Mouse (Mus musculus) liver, embryonic 15.5 days (tissue): ENCODE data around the gene Hsdl1. TPM values are rescaled to one million over a fixed set of nuclear protein-coding genes. Genes with fewer than 3 reads are reported as not detected.

Experiments used
- ATAC-seq: fragments of 200-750 bp; cut with Nextera tagmentation; 2 replicates; pipeline ENCODE4 v1.8.0; 2017; ENCODE audit warnings: moderate number of reproducible peaks, mild to moderate bottlenecking, moderate library complexity; ENCODE audit not compliant: insufficient read depth
- H3K27ac ChIP-seq: fragments of 300-500 bp; sonication (generic); replicated peaks from 2 replicates; pipeline ENCODE4 v1.5.1; 2015; ENCODE audit warnings: mild to moderate bottlenecking, inconsistent platforms
- H3K27me3 ChIP-seq: fragments of 300-500 bp; sonication (generic); 2 replicates; pipeline ENCODE4 v1.6.1; 2015; ENCODE audit warnings: mild to moderate bottlenecking, inconsistent platforms
- H3K36me3 ChIP-seq: fragments of 300-500 bp; sonication (generic); replicated peaks from 2 replicates; pipeline ENCODE4 v1.6.1; 2015; ENCODE audit warnings: moderate library complexity, mild to moderate bottlenecking, inconsistent platforms
- H3K4me1 ChIP-seq: fragments of 300-500 bp; sonication (generic); replicated peaks from 2 replicates; pipeline ENCODE4 v1.6.1; 2015; ENCODE audit warnings: inconsistent platforms
- H3K4me2 ChIP-seq: fragments of 300-500 bp; sonication (generic); 2 replicates; pipeline ENCODE4 v1.6.1; 2015; ENCODE audit warnings: moderate library complexity, mild to moderate bottlenecking, inconsistent platforms
- H3K4me3 ChIP-seq: fragments of 300-500 bp; sonication (generic); replicated peaks from 2 replicates; pipeline ENCODE4 v1.5.1; 2015; ENCODE audit warnings: mild to moderate bottlenecking, inconsistent platforms
- H3K9ac ChIP-seq: fragments of 300-500 bp; sonication (generic); 2 replicates; pipeline ENCODE4 v1.6.1; 2015; ENCODE audit warnings: moderate library complexity, mild to moderate bottlenecking, inconsistent platforms
- H3K9me3 ChIP-seq: fragments of 300-500 bp; sonication (generic); replicated peaks from 2 replicates; pipeline ENCODE4 v1.6.1; 2016; ENCODE audit warnings: inconsistent platforms
- WGBS: fragments of 180-500 bp; shearing (Covaris S2); methylation state at CpG from one replicate; pipeline ENCODE4 v1.1.7; 2015; ENCODE audit warnings: mixed read lengths; ENCODE audit not compliant: insufficient replicate concordance; 5-methylcytosine and 5-hydroxymethylcytosine counted together
- polyA plus RNA-seq: library from polyadenylated mRNA; unstranded; fragments of >200 nt; fragmentation: Nextera tagmentation; extraction: Ambion mirVana; gene quantifications from 2 replicates; pipeline ENCODE4 v1.2.1, GENCODE M21; 2015

Hsdl1 gene
- polyA plus RNA-seq, 1 experiment from 2014 or later: 16.5 TPM

DNA sequence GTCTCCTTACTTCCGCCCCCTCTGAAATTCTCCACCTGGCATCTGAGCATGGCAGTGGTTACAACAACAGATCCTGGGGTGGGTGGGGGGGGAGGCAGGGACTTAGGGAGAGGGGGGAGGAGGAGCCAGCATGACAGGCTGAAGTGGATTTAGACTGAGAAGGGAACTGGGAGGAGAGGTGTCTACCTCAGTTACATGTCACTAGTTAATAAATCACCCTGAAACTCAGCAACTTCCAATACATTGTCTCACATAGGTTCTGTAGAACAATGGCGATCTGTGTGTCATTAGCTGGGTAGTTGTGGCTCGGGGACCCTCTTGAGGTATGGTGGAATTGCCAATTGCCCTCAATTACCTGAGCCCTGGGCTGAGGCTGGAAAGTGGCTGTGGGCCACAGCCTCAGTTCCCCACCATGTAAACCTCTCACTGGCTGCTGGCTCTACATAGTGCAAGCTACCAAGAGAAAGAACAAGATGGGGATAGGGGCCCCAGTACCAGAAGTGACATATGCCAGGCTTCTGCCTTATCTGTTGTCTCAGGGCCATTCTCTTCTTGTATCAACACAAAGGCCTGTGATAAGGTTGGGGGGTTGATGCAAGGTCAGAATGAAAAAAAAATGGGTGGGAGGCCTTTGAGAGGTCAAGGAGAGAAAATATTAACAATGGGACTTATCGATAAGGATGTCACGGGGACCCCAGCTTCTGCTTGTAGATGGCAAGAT, 5.6 kb upstream of the Hsdl1 start:
- WGBS: 37% methylated on average over 5 of the region's 5 CpGs
- Histone ChIP-seq H3K27me3 (peaks cover 5% of the 10 kb centered on the region; the same call in 1 of the 2 replicates), H3K4me2 (peak overlapping the region; percentile 41), H3K4me1 (peaks cover 67% of the 10 kb centered on the region), H3K4me3 (no peak overlapping the region), H3K36me3 (no peaks in the 10 kb centered on the region), H3K27ac (peak overlapping the region; percentile 62), H3K9me3 (no peaks in the 10 kb centered on the region), H3K9ac (no peak overlapping the region)
- peak; percentile 77 for ATAC-seq

GRCm38 (mm10) chr8:119579096-119579495, 4.1 kb upstream of the Hsdl1 start:
- Histone ChIP-seq H3K27ac (no peak overlapping the region), H3K36me3 (no peaks in the 10 kb centered on the region), H3K4me1 (peaks cover 68% of the 10 kb centered on the region), H3K4me3 (no peak overlapping the region), H3K4me2 (no peak overlapping the region), H3K9me3 (no peaks in the 10 kb centered on the region), H3K9ac (no peak overlapping the region), H3K27me3 (peaks cover 5% of the 10 kb centered on the region; the same call in 1 of the 2 replicates)
- WGBS: 53% methylated on average over 13 of the region's 13 CpGs
- ATAC-seq: no peak

- no peaks in the 10 kb centered on the region for H3K9me3 ChIP-seq
- peak overlapping the region; percentile 83 for H3K9ac ChIP-seq
- peaks cover 5% of the 10 kb centered on the region; the same call in 1 of the 2 replicates for H3K27me3 ChIP-seq
- H3K4me2 ChIP-seq: peak overlapping the region; percentile 98
- H3K36me3 ChIP-seq: no peaks in the 10 kb centered on the region
- H3K27ac ChIP-seq: no peak overlapping the region
- H3K4me3 ChIP-seq: peak overlapping the region; percentile 85
- ATAC-seq: no peak
- H3K4me1 ChIP-seq: peaks cover 78% of the 10 kb centered on the region
- WGBS: 2% methylated on average over 16 of the region's 16 CpGs
Measured at GRCm38 (mm10) chr8:119575366-119575726, 363 bp upstream of the Hsdl1 start.

- H3K4me1 ChIP-seq: peaks cover 61% of the 10 kb centered on the region
Measured at GRCm38 (mm10) chr8:119572411-119572810, 2.6 kb downstream of the Hsdl1 start.

GRCm38 (mm10) chr8:119571135-119571534, 3.8 kb downstream of the Hsdl1 start:
- peaks cover 59% of the 10 kb centered on the region for H3K4me1 ChIP-seq
- H3K9me3 ChIP-seq: no peaks in the 10 kb centered on the region
- peaks cover 4% of the 10 kb centered on the region; the same call in 1 of the 2 replicates for H3K27me3 ChIP-seq
- ATAC-seq: no peak
- no peak overlapping the region for H3K27ac ChIP-seq
- H3K36me3 ChIP-seq: peaks cover 6% of the 10 kb centered on the region
- no peak overlapping the region for H3K9ac ChIP-seq
- no peak overlapping the region for H3K4me3 ChIP-seq
- no peak overlapping the region for H3K4me2 ChIP-seq
- 45% methylated on average over 6 of the region's 6 CpGs for WGBS

More at GRCm38 (mm10) chr8:119572411-119572810, 2.6 kb downstream of the Hsdl1 start:
- Histone ChIP-seq H3K4me2 (no peak overlapping the region), H3K4me3 (no peak overlapping the region), H3K36me3 (no peaks in the 10 kb centered on the region), H3K9ac (no peak overlapping the region), H3K27ac (no peak overlapping the region), H3K27me3 (peaks cover 5% of the 10 kb centered on the region; the same call in 1 of the 2 replicates), H3K9me3 (no peaks in the 10 kb centered on the region)
- WGBS: 70% methylated on average over 4 of the region's 4 CpGs
- ATAC-seq: no peak

GRCm38 (mm10) chr8:119569881-119570280, 5.1 kb downstream of the Hsdl1 start:
- WGBS: 42% methylated on average over 4 of the region's 4 CpGs
- H3K9ac ChIP-seq: no peak overlapping the region
- H3K27ac ChIP-seq: no peak overlapping the region
- H3K4me1 ChIP-seq: peaks cover 49% of the 10 kb centered on the region
- no peak overlapping the region for H3K4me3 ChIP-seq
- no peak for ATAC-seq
- H3K36me3 ChIP-seq: peaks cover 18% of the 10 kb centered on the region
- no peaks in the 10 kb centered on the region for H3K27me3 ChIP-seq
- H3K4me2 ChIP-seq: no peak overlapping the region
- no peaks in the 10 kb centered on the region for H3K9me3 ChIP-seq

- Histone ChIP-seq H3K4me1 (peaks cover 40% of the 10 kb centered on the region), H3K9ac (no peak overlapping the region), H3K27me3 (no peaks in the 10 kb centered on the region), H3K27ac (no peak overlapping the region), H3K4me2 (no peak overlapping the region), H3K36me3 (peaks cover 28% of the 10 kb centered on the region), H3K4me3 (no peak overlapping the region), H3K9me3 (no peaks in the 10 kb centered on the region)
- no peak for ATAC-seq
- WGBS: 69% methylated on average over 7 of the region's 7 CpGs
Measured at GRCm38 (mm10) chr8:119568951-119569350, 6.0 kb downstream of the Hsdl1 start.

- Histone ChIP-seq H3K4me1 (peaks cover 33% of the 10 kb centered on the region), H3K36me3 (peaks cover 35% of the 10 kb centered on the region), H3K9me3 (no peaks in the 10 kb centered on the region), H3K9ac (no peak overlapping the region), H3K27me3 (no peaks in the 10 kb centered on the region), H3K27ac (no peak overlapping the region), H3K4me2 (no peak overlapping the region), H3K4me3 (no peak overlapping the region)
- WGBS: 70% methylated on average over 9 of the region's 9 CpGs
- ATAC-seq: no peak
Measured at GRCm38 (mm10) chr8:119568251-119568650, 6.7 kb downstream of the Hsdl1 start.

- Histone ChIP-seq H3K4me3 (no peak overlapping the region), H3K27ac (no peak overlapping the region), H3K4me2 (no peak overlapping the region), H3K9me3 (no peaks in the 10 kb centered on the region), H3K4me1 (peaks cover 15% of the 10 kb centered on the region), H3K9ac (no peak overlapping the region), H3K36me3 (peaks cover 48% of the 10 kb centered on the region), H3K27me3 (no peaks in the 10 kb centered on the region)
- 76% methylated on average over 11 of the region's 11 CpGs for WGBS
- ATAC-seq: no peak
Measured at GRCm38 (mm10) chr8:119566367-119566766, 8.6 kb downstream of the Hsdl1 start.

DNA sequence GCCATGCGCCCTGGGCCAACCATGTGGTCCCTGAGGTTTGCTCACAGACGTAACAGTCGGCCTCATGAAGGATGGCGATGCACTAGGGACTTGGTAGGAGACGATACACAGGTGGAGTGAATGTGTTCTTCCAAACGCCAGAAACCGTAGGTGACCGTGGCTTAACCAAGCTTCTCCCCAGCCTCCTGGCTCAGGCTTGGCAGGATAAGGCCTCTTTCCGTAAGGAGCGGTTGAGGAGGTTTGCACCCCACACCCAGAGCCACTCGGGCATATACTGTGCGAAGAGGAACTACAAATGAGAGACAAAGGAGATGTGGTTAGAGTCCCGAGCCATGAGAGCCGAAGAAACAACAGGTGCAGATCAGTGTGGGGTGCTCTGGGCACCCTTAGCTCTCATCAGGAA, 11.1 kb downstream of the Hsdl1 start:
- Histone ChIP-seq H3K9ac (no peak overlapping the region), H3K4me3 (no peak overlapping the region), H3K36me3 (peaks cover 48% of the 10 kb centered on the region), H3K27ac (no peak overlapping the region), H3K4me2 (no peak overlapping the region), H3K9me3 (no peaks in the 10 kb centered on the region), H3K4me1 (peaks cover 7% of the 10 kb centered on the region), H3K27me3 (no peaks in the 10 kb centered on the region)
- ATAC-seq: no peak
- 81% methylated on average over 14 of the region's 14 CpGs for WGBS

GRCm38 (mm10) chr8:119559402-119559720, 15.6 kb downstream of the Hsdl1 start:
- Histone ChIP-seq H3K4me3 (peak overlapping the region; percentile 92), H3K27me3 (no peaks in the 10 kb centered on the region), H3K9me3 (no peaks in the 10 kb centered on the region), H3K4me2 (peak overlapping the region; percentile 81), H3K36me3 (peaks cover 24% of the 10 kb centered on the region), H3K9ac (peak overlapping the region; percentile 39; the same call in 1 of the 2 replicates), H3K4me1 (peaks cover 42% of the 10 kb centered on the region), H3K27ac (peak overlapping the region; percentile 38)
- 76% methylated on average over 6 of the region's 6 CpGs for WGBS
- ATAC-seq: no peak
